Mouse (Mus musculus) spleen, adult 2 months (tissue): ENCODE data around the gene Ppp1r18.

Experiments used
- CTCF ChIP-seq: fragments of 200-500 bp; IDR thresholded peaks from 2 replicates; pipeline ENCODE4 v1.5.1; 2011; ENCODE audit warnings: mild to moderate bottlenecking, inconsistent platforms; ENCODE audit not compliant: insufficient read depth, insufficient read length, insufficient replicate concordance; ENCODE audit errors: extremely low read depth
- POLR2A ChIP-seq: fragments of 200-500 bp; IDR thresholded peaks from 2 replicates; pipeline ENCODE4 v1.6.1; 2011; ENCODE audit warnings: low read depth, low read length, inconsistent platforms

- TF ChIP-seq CTCF (no peak), POLR2A (no peak)
These were observed 17.3 kb upstream of the Ppp1r18 start for GRCm38 (mm10) chr17:35848112-35848511.
